Mouse (Mus musculus): Measurements from ENCODE around the gene Fkbp8.
A peak's percentile ranks its signal among the peaks of the same experiment; 100 is the strongest.
"Not testable (repeated sequence)": the region's sequence is repeated elsewhere in the genome, so short reads cannot be mapped to it uniquely, and the experiment has no call there.

The Fkbp8 gene

DNA sequence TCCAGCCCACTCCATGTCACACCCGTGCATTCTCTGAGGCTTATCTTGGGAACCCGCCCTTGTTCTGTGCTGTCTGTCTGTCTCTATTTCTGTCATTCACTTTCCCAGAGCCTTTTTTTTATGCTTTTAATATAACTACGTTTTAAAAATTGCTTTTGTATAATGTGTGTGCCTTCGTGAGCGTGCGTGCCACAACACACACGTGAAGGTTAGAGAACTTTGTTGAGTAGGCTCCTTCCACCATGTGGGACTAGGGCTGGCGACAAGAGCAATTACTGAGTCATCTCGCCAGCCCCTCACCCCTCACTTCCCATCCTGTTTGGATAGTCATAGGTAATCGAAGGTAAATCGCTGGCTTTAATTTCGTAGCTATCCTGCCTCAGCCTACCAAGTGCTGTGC, 25.0 kb upstream of the Fkbp8 start:
- DNase-seq = no peak

GRCm38 (mm10) chr8:70503062-70503750, 24.3 kb upstream of the Fkbp8 start:
- DNase-seq = peak; percentile 77

GRCm38 (mm10) chr8:70504291-70504716, 23.2 kb upstream of the Fkbp8 start:
- DNase-seq = no peak

- DNase-seq = peak; percentile 88
These were observed 22.7 kb upstream of the Fkbp8 start for GRCm38 (mm10) chr8:70504851-70505250.

GRCm38 (mm10) chr8:70505698-70506327, 21.7 kb upstream of the Fkbp8 start:
- no peak for DNase-seq

- peak; percentile 97 for DNase-seq
These were observed 21.0 kb upstream of the Fkbp8 start, which contains the start of gene Rex1bd for GRCm38 (mm10) chr8:70506328-70507026. TSS of gene Rex1bd (minus strand) at chr8:70506752.

DNA sequence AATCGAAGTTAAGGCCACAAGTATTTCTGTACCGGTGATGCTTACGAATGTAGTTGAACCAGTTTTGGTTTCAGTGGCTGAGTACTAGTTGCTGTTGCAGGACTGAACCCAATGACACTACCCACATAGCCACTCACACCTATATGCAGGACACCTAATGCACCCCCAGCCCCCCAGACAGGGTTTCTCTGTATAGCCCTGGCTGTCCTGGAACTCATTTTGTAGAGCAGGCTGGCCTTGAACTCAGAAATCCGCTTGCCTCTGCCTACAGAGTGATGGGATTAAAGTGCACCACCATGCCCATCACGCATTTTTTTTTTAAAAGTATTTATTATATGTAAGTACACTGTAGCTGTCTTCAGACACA, 20.5 kb upstream of the Fkbp8 start:
- DNase-seq = no peak

- no peak for DNase-seq
These were observed 18.1 kb upstream of the Fkbp8 start for GRCm38 (mm10) chr8:70509281-70509952.

DNA sequence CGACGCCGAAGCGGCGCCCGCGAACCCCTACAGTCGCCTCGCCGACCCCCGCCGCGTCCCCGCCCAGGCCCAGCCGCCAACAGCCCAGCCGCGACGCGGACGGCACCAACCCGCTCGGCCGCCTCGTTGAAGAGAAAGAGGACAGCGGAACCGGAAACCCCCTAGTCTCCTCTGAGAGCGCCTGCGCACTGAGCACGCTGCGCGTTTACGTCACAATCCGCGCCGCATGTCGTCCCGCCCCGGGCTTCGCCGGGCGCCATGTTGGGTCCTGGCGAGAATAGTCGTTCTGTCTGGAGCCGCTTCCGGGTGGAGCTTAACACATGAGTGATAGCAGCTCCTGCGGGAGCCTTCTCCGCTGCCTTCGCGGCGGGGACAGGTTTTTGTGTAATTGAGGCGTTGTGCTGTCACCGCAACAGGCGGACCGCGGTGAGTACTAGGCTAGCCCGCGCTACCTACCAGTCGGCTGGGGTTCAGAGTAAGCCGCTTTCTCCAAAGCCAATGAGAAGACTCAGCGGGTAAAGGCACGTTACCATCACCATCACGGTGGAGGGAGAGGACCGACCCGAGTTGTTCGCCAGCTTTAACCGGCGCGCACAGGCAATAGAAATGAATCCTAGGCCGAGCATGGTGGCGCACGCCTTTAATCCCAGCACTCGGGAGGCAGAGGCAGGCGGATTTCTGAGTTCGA, 17.2 kb upstream of the Fkbp8 start, which contains the start of gene Uba52:
TSS of gene Uba52 (minus strand) at position 574 of the 688 bp plus-strand sequence.
- DNase-seq = peak; percentile 99

DNA sequence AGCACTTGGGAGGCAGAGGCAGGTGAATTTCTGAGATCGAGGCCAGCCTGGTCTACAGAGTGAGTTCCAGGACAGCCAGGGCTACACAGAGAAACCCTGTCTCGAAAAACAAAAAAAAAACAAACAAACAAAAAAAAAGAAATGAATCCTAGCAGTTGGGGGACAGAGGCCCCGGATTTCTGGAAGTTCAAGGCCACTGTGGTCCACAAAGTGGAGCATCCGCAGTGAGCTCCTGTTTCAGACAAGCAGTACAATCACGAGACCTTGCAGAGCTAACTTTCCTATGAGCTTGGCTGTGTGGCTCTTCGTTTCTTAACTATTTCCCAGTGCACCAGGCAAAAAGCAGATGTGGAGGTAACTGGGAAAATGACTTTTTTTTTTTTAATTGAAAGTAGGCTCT, 16.4 kb upstream of the Fkbp8 start:
- DNase-seq = not testable (repeated sequence)

DNA sequence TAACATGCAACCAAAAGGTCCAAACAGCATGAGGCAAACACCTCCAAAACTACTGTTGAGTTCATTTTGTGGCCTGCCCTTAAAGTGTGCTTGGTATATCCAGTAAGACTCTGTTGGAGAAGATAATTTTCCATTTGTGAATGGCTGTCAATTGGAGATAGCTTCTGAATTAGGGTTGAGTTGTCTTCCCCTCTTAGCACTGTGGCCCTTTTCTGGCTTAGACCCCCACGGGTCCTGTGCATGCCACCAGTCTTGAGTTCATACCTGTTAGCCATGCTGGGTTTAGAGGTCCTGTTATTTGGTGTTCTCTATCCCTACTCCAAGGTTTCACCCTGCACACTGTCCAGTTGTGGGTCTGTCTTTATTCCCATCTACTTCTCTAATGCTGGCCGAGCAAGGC, 15.8 kb upstream of the Fkbp8 start:
- DNase-seq = no peak

DNA sequence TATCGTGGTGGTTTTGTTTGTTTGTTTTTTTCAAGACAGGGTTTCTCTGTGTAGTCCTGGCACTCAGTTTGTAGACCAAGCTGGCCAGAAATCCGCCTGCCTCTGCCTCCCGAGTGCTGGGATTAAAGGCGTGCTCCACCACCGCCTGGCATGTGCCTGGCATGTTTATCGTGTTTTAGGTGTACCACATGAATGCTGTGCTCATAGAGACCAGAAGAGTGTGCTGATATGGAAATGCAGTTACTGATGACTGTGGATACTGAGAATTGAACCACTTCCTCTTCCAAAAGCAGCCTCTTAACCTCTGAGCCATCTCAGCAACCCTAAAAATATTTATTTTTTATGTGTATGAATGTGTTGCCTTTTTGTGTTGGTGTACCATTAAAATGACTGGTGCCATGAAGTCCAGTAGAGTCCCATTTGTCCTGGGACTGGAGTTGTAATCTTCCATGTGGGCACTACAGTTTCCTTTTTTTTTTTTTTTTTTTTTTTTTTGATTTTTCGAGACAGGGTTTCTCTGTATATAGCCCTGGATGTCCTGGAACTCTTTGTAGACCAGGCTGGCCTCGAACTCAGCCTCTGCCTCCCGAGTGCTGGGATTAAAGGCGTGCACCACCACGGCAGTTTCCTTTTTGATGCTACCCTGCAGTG, 15.1 kb upstream of the Fkbp8 start:
- no peak for DNase-seq

GRCm38 (mm10) chr8:70513441-70513840, 14.1 kb upstream of the Fkbp8 start:
- no peak for DNase-seq

DNA sequence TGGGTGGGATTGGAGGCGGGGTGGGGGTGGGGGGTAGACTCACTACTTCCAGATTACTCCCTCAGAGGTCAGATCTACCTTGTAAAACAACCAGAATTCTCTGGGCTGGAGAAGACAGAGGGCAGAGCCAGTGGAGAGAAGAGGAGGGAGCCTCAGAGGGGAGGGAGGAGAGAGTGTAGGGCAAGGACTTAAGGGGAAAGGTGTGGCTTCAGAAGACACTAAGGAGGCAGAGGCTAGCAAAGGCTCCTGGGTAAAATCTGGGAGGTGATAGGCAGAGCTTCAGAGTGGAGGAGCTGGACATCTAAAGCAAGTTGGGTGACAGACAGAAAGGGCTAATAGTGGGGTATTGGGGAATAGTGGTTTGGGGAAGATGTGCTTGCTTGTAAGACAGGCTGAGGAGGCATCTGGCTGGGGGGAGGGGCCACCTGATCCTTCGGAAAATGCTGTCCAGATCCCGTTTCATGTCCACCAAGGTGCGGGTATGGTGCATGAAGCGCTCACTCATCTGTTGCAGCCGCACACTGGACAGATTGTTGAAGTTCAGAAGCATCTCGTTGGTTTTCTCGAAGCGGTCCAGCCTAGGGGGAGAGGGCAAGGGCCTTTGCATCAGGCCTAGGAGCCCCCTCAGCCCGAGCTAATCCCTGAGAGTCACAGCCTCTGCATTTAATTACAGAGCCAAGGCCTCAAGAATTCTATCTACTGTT, 9.4 kb upstream of the Fkbp8 start:
- no peak for DNase-seq

DNA sequence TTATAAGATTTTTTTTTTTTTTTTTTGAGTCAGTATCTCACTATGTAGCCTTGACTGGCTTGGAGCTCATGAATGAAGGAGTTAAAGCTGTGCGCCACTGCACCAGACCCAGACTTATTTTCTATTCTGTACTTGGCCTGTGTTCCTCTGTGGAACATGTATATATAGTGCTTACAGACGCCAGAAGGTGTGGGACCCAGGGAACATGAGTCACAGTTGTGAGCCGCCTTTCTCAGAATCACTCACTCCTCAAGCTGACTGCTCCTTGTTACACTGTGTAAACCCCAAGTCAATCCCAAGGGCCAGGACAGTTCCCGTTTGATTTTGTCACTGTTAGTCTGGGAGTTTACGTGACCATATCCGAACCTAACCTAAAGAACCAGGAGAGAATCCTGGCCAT, 8.5 kb upstream of the Fkbp8 start:
- DNase-seq = no peak

DNA sequence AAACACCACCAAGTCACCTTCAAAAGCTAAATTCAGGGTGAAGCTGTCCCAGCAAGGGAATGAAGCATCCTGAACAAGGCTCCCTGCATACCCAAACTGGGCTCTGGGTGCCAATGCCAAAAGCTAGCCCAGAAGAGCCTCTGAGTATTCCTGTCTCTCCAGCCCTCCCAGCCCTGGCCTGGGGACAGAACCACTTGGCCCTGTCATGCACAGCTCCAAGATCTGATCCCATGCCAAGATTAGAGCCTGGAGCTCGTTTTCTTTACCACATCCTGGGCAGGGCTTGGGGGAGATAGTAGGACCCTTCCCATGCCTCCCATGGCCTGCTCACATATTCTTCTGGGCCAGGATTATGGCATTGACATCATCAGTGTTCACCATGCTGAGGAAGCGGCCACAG, 7.9 kb upstream of the Fkbp8 start:
- no peak for DNase-seq

GRCm38 (mm10) chr8:70522592-70523403, 4.7 kb upstream of the Fkbp8 start:
- peak; percentile 98 for DNase-seq

DNA sequence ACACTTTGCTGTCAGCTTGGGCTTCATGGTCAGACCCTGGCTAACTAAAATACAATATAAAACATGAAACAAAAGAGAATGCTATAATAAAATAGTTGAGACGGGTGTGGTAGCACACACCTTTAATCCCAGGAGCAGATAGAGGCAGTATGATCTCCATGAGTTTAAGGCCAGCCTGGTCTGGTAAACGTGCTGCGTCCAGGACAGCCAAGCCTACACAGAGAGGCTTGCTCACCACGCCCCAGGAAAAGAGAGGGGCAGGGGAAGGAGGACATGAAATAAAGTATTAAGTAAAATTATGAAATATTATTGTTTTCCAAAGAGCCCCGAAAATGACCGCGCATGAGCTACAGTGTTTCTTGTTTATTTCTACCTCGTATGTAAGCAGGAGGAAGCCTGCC, 413 bp upstream of the Fkbp8 start:
- no peak for DNase-seq

GRCm38 (mm10) chr8:70528182-70528797, 766 bp downstream of the Fkbp8 start:
- DNase-seq = no peak

GRCm38 (mm10) chr8:70529299-70529698, 1.8 kb downstream of the Fkbp8 start:
- no peak for DNase-seq

Measured in retina, postnatal 1 day (tissue).